Mouse (Mus musculus) kidney, adult 2 months (tissue): ENCODE results near the gene Lrtm2.

Experiments used
- CTCF ChIP-seq: fragments of 200-500 bp; conservative IDR thresholded peaks from 2 replicates; pipeline ENCODE4 v1.5.1; 2011; ENCODE audit warnings: low read depth, mild to moderate bottlenecking, control low read depth, low read length, moderate library complexity, mixed read lengths; ENCODE audit not compliant: insufficient read depth, insufficient read length
- POLR2A ChIP-seq: fragments of 200-500 bp; IDR thresholded peaks from one replicate; pipeline ENCODE4 v1.6.1; 2011; ENCODE audit warnings: low read depth, low read length, control low read depth

DNA sequence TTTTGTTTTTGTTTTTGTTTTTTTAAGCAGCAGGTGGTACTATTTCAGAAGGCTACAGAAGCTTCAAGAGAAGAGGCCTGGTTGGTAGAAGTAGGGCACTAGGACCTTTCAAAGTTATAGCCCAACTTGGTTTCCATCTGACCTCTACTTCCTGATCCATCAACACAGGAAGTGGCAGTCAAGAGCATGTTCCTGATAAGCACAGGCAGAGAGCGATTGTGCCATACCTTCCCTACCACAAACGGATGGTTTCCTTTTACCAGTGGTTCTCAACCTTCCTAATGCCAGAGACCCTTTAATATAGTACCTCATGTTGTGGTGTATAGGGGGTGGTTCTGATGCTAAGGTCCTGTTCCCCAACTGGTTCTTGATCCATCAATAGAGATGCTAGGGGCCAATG, 47.0 kb upstream of the Lrtm2 start:
- TF ChIP-seq CTCF (no peak), POLR2A (no peak)
